Mouse (Mus musculus) heart, embryonic 11.5 days (tissue): ENCODE data around the gene Elfn2. TPM values are rescaled to one million over a fixed set of nuclear protein-coding genes. Genes with fewer than 3 reads are reported as not detected.

Experiments used
- ATAC-seq: fragments of 200-750 bp; cut with Nextera tagmentation; replicated peaks from 2 replicates; pipeline ENCODE4 v1.8.0; 2017; ENCODE audit warnings: moderate library complexity; ENCODE audit not compliant: insufficient number of reproducible peaks, low FRiP score, low TSS enrichment
- H3K27ac ChIP-seq: fragments of 300-500 bp; sonication (generic); 2 replicates; pipeline ENCODE4 v1.5.1; 2014; ENCODE audit warnings: mild to moderate bottlenecking, low read depth, low read length
- H3K27me3 ChIP-seq: fragments of 300-500 bp; sonication (generic); 2 replicates; pipeline ENCODE4 v1.6.1; 2014; ENCODE audit warnings: mild to moderate bottlenecking, low read length, mixed read lengths; ENCODE audit not compliant: control insufficient read depth, insufficient read depth
- H3K36me3 ChIP-seq: fragments of 300-500 bp; sonication (generic); 2 replicates; pipeline ENCODE4 v1.6.1; 2014; ENCODE audit warnings: mild to moderate bottlenecking, low read length, moderate library complexity, mixed read lengths; ENCODE audit not compliant: control insufficient read depth, insufficient read depth
- H3K4me1 ChIP-seq: fragments of 300-500 bp; sonication (generic); 2 replicates; pipeline ENCODE4 v1.6.1; 2014; ENCODE audit warnings: low read length; ENCODE audit not compliant: control insufficient read depth, insufficient read depth
- H3K4me2 ChIP-seq: fragments of 300-500 bp; sonication (generic); 2 replicates; pipeline ENCODE4 v1.6.1; 2014; ENCODE audit warnings: mild to moderate bottlenecking, moderate library complexity
- H3K4me3 ChIP-seq: fragments of 300-500 bp; sonication (generic); 2 replicates; pipeline ENCODE4 v1.5.1; 2014; ENCODE audit warnings: low read depth, low read length
- H3K9ac ChIP-seq: fragments of 300-500 bp; sonication (generic); 2 replicates; pipeline ENCODE4 v1.6.1; 2014; ENCODE audit warnings: mild to moderate bottlenecking, low read depth, low read length, moderate library complexity
- H3K9me3 ChIP-seq: fragments of 300-500 bp; sonication (generic); replicated peaks from 2 replicates; pipeline ENCODE4 v1.6.1; 2016; ENCODE audit warnings: low read length; ENCODE audit not compliant: control insufficient read depth
- WGBS: fragments of 180-500 bp; shearing (Covaris S2); extraction: QIAGEN DNeasy Blood & Tissue Kit; methylation state at CpG from one replicate; pipeline ENCODE4 v1.1.7; 2014; ENCODE audit not compliant: insufficient replicate concordance; 5-methylcytosine and 5-hydroxymethylcytosine counted together
- polyA plus RNA-seq: library from polyadenylated mRNA; unstranded; fragments of >200 nt; fragmentation: Nextera tagmentation; extraction: Ambion mirVana; gene quantifications from 2 replicates; pipeline ENCODE4 v1.2.1, GENCODE M21; 2014

Elfn2 gene
- polyA plus RNA-seq, 1 experiment from 2014 or later, result not detected

- H3K27ac ChIP-seq, result no peak overlapping the region
- no peaks in the 10 kb centered on the region for H3K36me3 ChIP-seq
- H3K9ac ChIP-seq, result no peak overlapping the region
- no peaks in the 10 kb centered on the region for H3K9me3 ChIP-seq
- peaks cover 6% of the 10 kb centered on the region for H3K27me3 ChIP-seq
- H3K4me2 ChIP-seq, result no peak overlapping the region
- H3K4me3 ChIP-seq, result no peak overlapping the region
- no peaks in the 10 kb centered on the region; the same call in 1 of the 2 replicates for H3K4me1 ChIP-seq
- ATAC-seq, result no peak
Observed at GRCm38 (mm10) chr15:78752991-78753390, 34.4 kb upstream of the Elfn2 start.

GRCm38 (mm10) chr15:78750608-78751350 is 32.2 kb upstream of the Elfn2 start:
- Histone ChIP-seq H3K4me3 (no peak overlapping the region), H3K9ac (no peak overlapping the region), H3K36me3 (no peaks in the 10 kb centered on the region), H3K4me1 (no peaks in the 10 kb centered on the region), H3K27me3 (no peaks in the 10 kb centered on the region), H3K27ac (no peak overlapping the region), H3K4me2 (no peak overlapping the region), H3K9me3 (no peaks in the 10 kb centered on the region)
- ATAC-seq, result no peak
- 51% methylated on average over 6 of the region's 6 CpGs for WGBS

- no peak; the same call in 1 of the 2 replicates for ATAC-seq
- no peak overlapping the region for H3K27ac ChIP-seq
- no peak overlapping the region for H3K4me3 ChIP-seq
- no peaks in the 10 kb centered on the region for H3K4me1 ChIP-seq
- no peak overlapping the region for H3K4me2 ChIP-seq
- no peak overlapping the region for H3K9ac ChIP-seq
- H3K27me3 ChIP-seq, result no peaks in the 10 kb centered on the region
- H3K36me3 ChIP-seq, result no peaks in the 10 kb centered on the region
- H3K9me3 ChIP-seq, result no peaks in the 10 kb centered on the region
- WGBS, result 39% methylated on average over 5 of the region's 5 CpGs
Observed at GRCm38 (mm10) chr15:78749855-78750254, 31.3 kb upstream of the Elfn2 start.

- 6% methylated on average over 5 of the region's 5 CpGs for WGBS
- no peak overlapping the region for H3K4me2 ChIP-seq
- H3K4me3 ChIP-seq, result no peak overlapping the region
- H3K9ac ChIP-seq, result no peak overlapping the region
- no peaks in the 10 kb centered on the region for H3K36me3 ChIP-seq
- H3K4me1 ChIP-seq, result no peaks in the 10 kb centered on the region
- 0 out of 2 replicates have a peak, but pooled peaks cover 3% of the 10 kb centered on the region for H3K9me3 ChIP-seq
- H3K27me3 ChIP-seq, result no peaks in the 10 kb centered on the region
- no peak for ATAC-seq
- no peak overlapping the region for H3K27ac ChIP-seq
Observed at GRCm38 (mm10) chr15:78744206-78744605, 25.6 kb upstream of the Elfn2 start.

GRCm38 (mm10) chr15:78742831-78743230 is 24.3 kb upstream of the Elfn2 start:
- Histone ChIP-seq H3K36me3 (no peaks in the 10 kb centered on the region), H3K9ac (no peak overlapping the region), H3K9me3 (0 out of 2 replicates have a peak, but pooled peaks cover 3% of the 10 kb centered on the region), H3K4me3 (no peak overlapping the region), H3K27me3 (no peaks in the 10 kb centered on the region), H3K4me1 (no peaks in the 10 kb centered on the region), H3K27ac (no peak overlapping the region), H3K4me2 (no peak overlapping the region)
- WGBS, result 91% methylated on average over 7 of the region's 10 CpGs
- ATAC-seq, result no peak

GRCm38 (mm10) chr15:78740662-78741061 is 22.1 kb upstream of the Elfn2 start:
- 56% methylated on average over 12 of the region's 12 CpGs for WGBS
- Histone ChIP-seq H3K9me3 (0 out of 2 replicates have a peak, but pooled peaks cover 3% of the 10 kb centered on the region), H3K4me3 (no peak overlapping the region), H3K27ac (no peak overlapping the region), H3K4me1 (no peaks in the 10 kb centered on the region), H3K27me3 (peaks cover 20% of the 10 kb centered on the region), H3K4me2 (no peak overlapping the region), H3K36me3 (no peaks in the 10 kb centered on the region), H3K9ac (no peak overlapping the region)
- no peak for ATAC-seq

- no peaks in the 10 kb centered on the region for H3K36me3 ChIP-seq
- WGBS, result 49% methylated on average over 6 of the region's 6 CpGs
- H3K9me3 ChIP-seq, result 0 out of 2 replicates have a peak, but pooled peaks cover 3% of the 10 kb centered on the region
- no peaks in the 10 kb centered on the region for H3K4me1 ChIP-seq
- no peak overlapping the region for H3K9ac ChIP-seq
- no peak overlapping the region for H3K4me3 ChIP-seq
- H3K27me3 ChIP-seq, result peaks cover 28% of the 10 kb centered on the region
- ATAC-seq, result no peak
- no peak overlapping the region for H3K27ac ChIP-seq
- no peak overlapping the region for H3K4me2 ChIP-seq
Observed at GRCm38 (mm10) chr15:78737146-78737545, 18.6 kb upstream of the Elfn2 start.

GRCm38 (mm10) chr15:78736681-78737100 is 18.1 kb upstream of the Elfn2 start:
- Histone ChIP-seq H3K4me2 (no peak overlapping the region), H3K27ac (no peak overlapping the region), H3K4me1 (no peaks in the 10 kb centered on the region), H3K4me3 (no peak overlapping the region), H3K27me3 (peaks cover 28% of the 10 kb centered on the region), H3K36me3 (no peaks in the 10 kb centered on the region), H3K9ac (no peak overlapping the region), H3K9me3 (0 out of 2 replicates have a peak, but pooled peaks cover 3% of the 10 kb centered on the region)
- no peak for ATAC-seq
- 44% methylated on average over 7 of the region's 7 CpGs for WGBS

- Histone ChIP-seq H3K27ac (no peak overlapping the region), H3K4me3 (no peak overlapping the region), H3K9me3 (0 out of 2 replicates have a peak, but pooled peaks cover 3% of the 10 kb centered on the region), H3K27me3 (peaks cover 28% of the 10 kb centered on the region), H3K36me3 (no peaks in the 10 kb centered on the region), H3K4me2 (no peak overlapping the region), H3K9ac (no peak overlapping the region), H3K4me1 (no peaks in the 10 kb centered on the region)
- WGBS, result 55% methylated on average over 3 of the region's 3 CpGs
- no peak for ATAC-seq
Observed at GRCm38 (mm10) chr15:78736181-78736579, 17.6 kb upstream of the Elfn2 start.
